Comparison of ENCODE assay signal across 10 mouse cellular contexts in the genomic region with DNA sequence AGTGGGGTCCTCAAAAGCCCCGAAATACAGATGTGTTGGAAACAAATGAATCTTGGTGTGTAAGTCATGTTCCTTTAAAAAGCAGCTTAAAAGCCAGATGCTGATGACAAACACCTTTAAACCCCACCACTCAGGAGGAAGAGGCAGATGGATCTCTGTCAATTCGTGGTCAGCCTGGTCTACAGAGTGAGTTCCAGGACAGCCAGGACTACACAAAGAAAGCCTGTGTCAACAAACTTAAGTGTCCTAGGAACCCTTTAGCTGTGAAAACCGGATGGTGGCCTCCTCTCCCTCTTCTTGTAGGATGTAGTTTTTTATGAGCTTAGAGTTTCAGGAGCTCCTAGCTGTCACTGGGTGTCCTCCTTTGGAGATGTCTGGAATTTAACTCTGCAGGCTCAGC. TPM values are rescaled to one million over a fixed set of nuclear protein-coding genes. Genes with fewer than 3 reads are reported as not detected.
A peak's percentile ranks its signal among the peaks of the same experiment; 100 is the strongest.
DNase-seq lines count a peak whose midpoint lies in the region; ATAC-seq lines count a peak whose summit lies in the region.
"Had no signal": no experiment of that assay in that cellular context is flagged by ENCODE, and none has a peak within 500 bp of the region (broad histone marks: within the 10 kb centered on the region; RNA-seq: fewer than 3 reads in every experiment).

No protein-coding gene starts in this region.

- WGBS in kidney, embryonic 14.5 days = 45% methylated on average over 3 of the region's 3 CpGs
- 50% methylated on average over 3 of the region's 3 CpGs for WGBS in neural tube, embryonic 13.5 days
- WGBS in intestine, embryonic 15.5 days = 48% methylated on average over 3 of the region's 3 CpGs

- H3K4me1 ChIP-seq in kidney, embryonic 14.5 days (ENCODE audit: control insufficient read depth, insufficient read depth, low read length) = peaks cover 20% of the 10 kb centered on the region
- H3K4me1 ChIP-seq in neural tube, embryonic 13.5 days (replicated peaks) = peaks cover 35% of the 10 kb centered on the region
- peaks cover 17% of the 10 kb centered on the region for H3K4me1 ChIP-seq in intestine, embryonic 15.5 days (replicated peaks)

- no peaks in the 10 kb centered on the region for H3K9me3 ChIP-seq in kidney, embryonic 14.5 days (ENCODE audit: control insufficient read depth, low read length)
- no peaks in the 10 kb centered on the region for H3K9me3 ChIP-seq in neural tube, embryonic 13.5 days
- no peaks in the 10 kb centered on the region for H3K9me3 ChIP-seq in intestine, embryonic 15.5 days

- H3K4me3 ChIP-seq in kidney, embryonic 14.5 days (ENCODE audit: low read length) = no peak overlapping the region
- H3K4me3 ChIP-seq in neural tube, embryonic 13.5 days = no peak overlapping the region
- H3K4me3 ChIP-seq in intestine, embryonic 15.5 days (replicated peaks) = no peak overlapping the region

- peak overlapping the region; percentile 79; the same call in 1 of the 2 replicates for H3K27ac ChIP-seq in kidney, embryonic 14.5 days (ENCODE audit: low read depth, low read length)
- peak overlapping the region; percentile 69 for H3K27ac ChIP-seq in neural tube, embryonic 13.5 days (replicated peaks)
- H3K27ac ChIP-seq in intestine, embryonic 15.5 days = 0 out of 2 replicates have a peak overlapping the region, but pooled peaks have one; percentile 13

- H3K36me3 ChIP-seq in kidney, embryonic 14.5 days (ENCODE audit: control insufficient read depth, insufficient read depth, low read length) = peaks cover 4% of the 10 kb centered on the region; the same call in 1 of the 2 replicates
- no peaks in the 10 kb centered on the region for H3K36me3 ChIP-seq in neural tube, embryonic 13.5 days
- H3K36me3 ChIP-seq in intestine, embryonic 15.5 days = no peaks in the 10 kb centered on the region

- H3K27me3 ChIP-seq in kidney, embryonic 14.5 days (ENCODE audit: control insufficient read depth, insufficient read depth, low read length) = no peaks in the 10 kb centered on the region
- H3K27me3 ChIP-seq in neural tube, embryonic 13.5 days = no peaks in the 10 kb centered on the region
- no peaks in the 10 kb centered on the region for H3K27me3 ChIP-seq in intestine, embryonic 15.5 days (replicated peaks)

- ATAC-seq in kidney, embryonic 14.5 days (ENCODE audit: low FRiP score, low TSS enrichment) = no peak
- no peak for ATAC-seq in neural tube, embryonic 13.5 days (ENCODE audit: low read depth)
- ATAC-seq in intestine, embryonic 15.5 days = no peak
- ATAC-seq: hindbrain, postnatal 0 days; midbrain, embryonic 16.5 days had no signal

- no peak for DNase-seq in kidney, postnatal 4 days
- no peak for DNase-seq in neural tube, embryonic 10.5 days (ENCODE audit: extremely low spot score, low spot score)
- no peak for DNase-seq in cerebellum, adult 9-11 months
- DNase-seq in testis, postnatal 10 days (ENCODE audit: low spot score) = no peak
- DNase-seq: thymus, adult 18-20 months had no signal

- H3K9ac ChIP-seq in kidney, embryonic 14.5 days (ENCODE audit: low read depth, low read length) = no peak overlapping the region
- no peak overlapping the region for H3K9ac ChIP-seq in neural tube, embryonic 13.5 days
- no peak overlapping the region for H3K9ac ChIP-seq in intestine, embryonic 15.5 days

- H3K4me2 ChIP-seq in kidney, embryonic 14.5 days (replicated peaks; ENCODE audit: low read depth, low read length) = no peak overlapping the region
- no peak overlapping the region for H3K4me2 ChIP-seq in neural tube, embryonic 13.5 days
- no peak overlapping the region; the same call in 1 of the 2 replicates for H3K4me2 ChIP-seq in intestine, embryonic 15.5 days (replicated peaks)

RNA-seq across cellular contexts. Expression of gene Pcif1, which starts 5.5 kb away (rescaled TPM):
- 68.9 and 72.9 TPM in 2 replicates for polyA plus RNA-seq in kidney, embryonic 14.5 days (2014; fragmentation: Nextera tagmentation; extraction: Ambion mirVana)
- 80.8 and 93.1 TPM in 2 replicates for polyA plus RNA-seq in neural tube, embryonic 13.5 days (2015; fragmentation: Nextera tagmentation; extraction: Ambion mirVana)
- 63.6 and 65.5 TPM in 2 replicates for polyA plus RNA-seq in intestine, embryonic 15.5 days (2015; fragmentation: Nextera tagmentation; extraction: Ambion mirVana)

RNA-seq across cellular contexts. Expression of gene Pltp, which starts 16.1 kb away (rescaled TPM):
- polyA plus RNA-seq in kidney, embryonic 14.5 days (2014; fragmentation: Nextera tagmentation; extraction: Ambion mirVana) = 25.7 and 34.6 TPM in 2 replicates
- polyA plus RNA-seq in neural tube, embryonic 13.5 days (2015; fragmentation: Nextera tagmentation; extraction: Ambion mirVana) = 126 and 132 TPM in 2 replicates
- polyA plus RNA-seq in intestine, embryonic 15.5 days (2015; fragmentation: Nextera tagmentation; extraction: Ambion mirVana) = 28.7 and 29.5 TPM in 2 replicates

RNA-seq across cellular contexts. Expression of gene Zfp335, which starts 37.9 kb away (rescaled TPM):
- polyA plus RNA-seq in kidney, embryonic 14.5 days (2014; fragmentation: Nextera tagmentation; extraction: Ambion mirVana) = 10.7 and 13.8 TPM in 2 replicates
- polyA plus RNA-seq in neural tube, embryonic 13.5 days (2015; fragmentation: Nextera tagmentation; extraction: Ambion mirVana) = 13.3 and 14.2 TPM in 2 replicates
- 10.7 and 11.3 TPM in 2 replicates for polyA plus RNA-seq in intestine, embryonic 15.5 days (2015; fragmentation: Nextera tagmentation; extraction: Ambion mirVana)

RNA-seq across cellular contexts. Expression of gene Neurl2, which starts 40.4 kb away (rescaled TPM):
- 6.0 and 6.6 TPM in 2 replicates for polyA plus RNA-seq in kidney, embryonic 14.5 days (2014; fragmentation: Nextera tagmentation; extraction: Ambion mirVana)
- polyA plus RNA-seq in neural tube, embryonic 13.5 days (2015; fragmentation: Nextera tagmentation; extraction: Ambion mirVana) = 4.9 and 5.4 TPM in 2 replicates
- 6.8 and 7.4 TPM in 2 replicates for polyA plus RNA-seq in intestine, embryonic 15.5 days (2015; fragmentation: Nextera tagmentation; extraction: Ambion mirVana)

RNA-seq across cellular contexts. Expression of gene Ctsa, which starts 40.9 kb away (rescaled TPM):
- 122 and 135 TPM in 2 replicates for polyA plus RNA-seq in kidney, embryonic 14.5 days (2014; fragmentation: Nextera tagmentation; extraction: Ambion mirVana)
- polyA plus RNA-seq in neural tube, embryonic 13.5 days (2015; fragmentation: Nextera tagmentation; extraction: Ambion mirVana) = 97.5 and 109 TPM in 2 replicates
- polyA plus RNA-seq in intestine, embryonic 15.5 days (2015; fragmentation: Nextera tagmentation; extraction: Ambion mirVana) = 266 and 277 TPM in 2 replicates

Comparison
In these comparisons a context has a peak if more than half of its experiments do, and no peak if none do; other contexts are left out.
1. H3K27ac ChIP-seq: peak in every context shown above with its lines; median percentile 79 in kidney, embryonic 14.5 days; 69 in neural tube, embryonic 13.5 days; 13 in intestine, embryonic 15.5 days.